Mouse (Mus musculus) bone marrow macrophage, adult 2 months (primary cell): Measurements from ENCODE around the gene Tmem184b. TPM values are rescaled to one million over a fixed set of nuclear protein-coding genes. Genes with fewer than 3 reads are reported as not detected.

Experiments
- H3K27ac ChIP-seq: 2 replicates; pipeline ENCODE4 v1.5.1; 2012; ENCODE audit warnings: low read depth, low read length; ENCODE audit not compliant: insufficient read depth
- H3K4me1 ChIP-seq: 2 replicates; pipeline ENCODE4 v1.6.1; 2012; ENCODE audit warnings: low read length; ENCODE audit not compliant: control insufficient read depth, insufficient read depth
- H3K4me3 ChIP-seq: 2 replicates; pipeline ENCODE4 v1.5.1; 2012; ENCODE audit warnings: mild to moderate bottlenecking, low read length, moderate library complexity; ENCODE audit not compliant: insufficient read depth
- CTCF ChIP-seq: IDR thresholded peaks from 2 replicates; pipeline ENCODE4 v1.5.1; 2012; ENCODE audit warnings: low read depth, mild to moderate bottlenecking, low read length, moderate library complexity
- POLR2A ChIP-seq: IDR thresholded peaks from 2 replicates; pipeline ENCODE4 v1.6.1; 2012; ENCODE audit warnings: mild to moderate bottlenecking, low read depth, low read length, borderline replicate concordance
- polyA plus RNA-seq: library from polyadenylated mRNA; stranded (reverse); fragments of >200 nt; gene quantifications from 2 replicates; pipeline ENCODE4 v1.2.4, GENCODE M21; 2012; ENCODE audit not compliant: missing spikeins, insufficient read depth, insufficient read length

Tmem184b gene
- polyA plus RNA-seq, 1 experiment: 51.2 TPM

DNA sequence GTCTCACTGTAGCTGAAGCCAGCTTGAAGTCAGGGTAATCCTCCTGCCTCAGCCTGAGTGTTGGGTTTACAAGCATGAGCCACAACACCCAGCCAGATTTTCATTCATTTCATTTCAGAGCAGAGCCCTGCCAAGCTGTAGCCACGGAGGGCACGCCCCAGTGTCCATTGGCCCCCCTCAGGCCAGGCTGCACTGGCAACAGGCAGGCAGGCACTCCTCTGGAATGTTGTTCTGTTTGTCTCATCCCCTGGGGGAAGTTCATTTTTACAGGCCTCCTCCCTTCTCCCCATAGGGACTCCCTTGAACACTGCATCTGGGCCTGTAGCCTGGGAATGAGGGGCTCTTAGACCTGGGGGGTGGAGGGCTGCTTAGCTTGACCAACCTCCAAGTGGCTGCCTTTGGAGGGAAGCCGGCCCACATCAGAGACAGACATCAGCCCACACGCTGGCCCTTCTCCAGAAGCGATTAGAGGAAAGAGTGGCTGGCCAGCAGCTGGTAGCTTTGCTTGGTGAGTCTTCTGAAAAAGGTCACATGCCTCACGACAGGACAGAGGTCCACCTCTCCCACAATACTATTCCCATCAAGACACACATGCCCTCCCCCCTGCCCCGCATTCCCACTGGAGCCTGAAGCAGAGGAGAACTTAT is 11.8 kb downstream of the Tmem184b start:
- Histone ChIP-seq H3K4me3 (no peak overlapping the region), H3K27ac (peak overlapping the region; percentile 57), H3K4me1 (peaks cover 51% of the 10 kb centered on the region)
- no peak for TF ChIP-seq CTCF
- no peak for TF ChIP-seq POLR2A

DNA sequence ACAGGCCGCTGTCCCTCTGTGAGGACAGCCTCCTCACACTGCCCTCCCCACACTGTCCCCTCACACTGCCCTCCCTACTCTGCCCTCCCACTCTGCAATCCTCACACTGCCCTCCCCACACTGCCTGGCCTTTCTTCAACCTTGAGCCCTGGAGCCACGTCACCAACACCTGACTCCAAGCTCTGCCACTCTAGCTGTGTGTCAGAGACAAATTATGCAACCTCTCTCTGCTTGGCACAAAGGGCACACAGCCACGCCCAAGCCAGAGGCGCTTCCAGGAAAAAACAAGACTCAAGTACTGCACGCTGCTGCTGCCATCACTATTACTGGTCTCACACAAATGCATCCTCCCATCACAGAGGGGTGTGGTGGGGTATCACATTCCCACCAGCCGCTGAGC is 12.9 kb downstream of the Tmem184b start:
- Histone ChIP-seq H3K4me3 (no peak overlapping the region), H3K27ac (peak overlapping the region; percentile 41), H3K4me1 (peaks cover 51% of the 10 kb centered on the region)
- no peak for TF ChIP-seq POLR2A
- TF ChIP-seq CTCF: no peak

DNA sequence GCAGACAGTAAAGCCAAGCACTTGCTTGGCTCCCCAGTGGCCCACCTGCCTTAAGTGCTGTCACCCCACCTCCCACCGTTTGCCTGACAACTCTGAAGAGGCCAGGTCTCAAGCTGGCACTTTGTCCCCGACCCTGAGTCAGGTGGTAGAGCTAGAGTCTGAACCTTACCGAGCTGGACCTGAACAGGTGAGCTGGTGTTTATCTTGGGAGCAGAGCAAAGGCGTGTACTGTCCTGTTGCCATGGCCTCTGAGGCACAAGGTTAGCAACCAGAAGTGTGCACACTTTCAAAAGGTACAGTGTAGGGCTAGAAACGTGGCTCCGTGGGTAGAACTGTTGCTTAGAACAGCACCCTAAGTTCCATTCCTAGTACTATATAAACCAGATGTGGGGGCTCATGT is 15.2 kb downstream of the Tmem184b start:
- Histone ChIP-seq H3K4me1 (peaks cover 45% of the 10 kb centered on the region), H3K27ac (no peak overlapping the region), H3K4me3 (no peak overlapping the region)
- no peak for TF ChIP-seq CTCF
- TF ChIP-seq POLR2A: no peak

DNA sequence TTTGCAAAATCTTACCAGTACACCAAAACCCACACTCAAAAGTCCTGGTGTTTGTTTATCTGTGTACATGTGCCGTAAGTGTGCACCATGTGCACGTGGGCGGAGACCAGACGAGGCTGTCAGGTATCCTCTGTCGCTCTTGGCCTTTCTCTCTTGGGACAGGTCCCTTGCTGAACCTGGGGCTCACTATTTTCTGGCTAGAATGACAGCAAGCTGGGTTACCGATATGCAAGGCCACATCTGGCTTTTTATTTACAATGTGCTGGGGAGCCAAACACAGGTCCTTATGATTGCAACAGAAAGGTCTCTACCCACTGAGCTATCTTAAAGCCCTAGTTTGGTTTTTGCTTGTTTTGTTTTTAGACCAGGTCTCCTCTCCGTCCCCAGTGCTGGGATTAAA is 15.8 kb downstream of the Tmem184b start:
- no peak overlapping the region for H3K27ac ChIP-seq
- TF ChIP-seq POLR2A (no peak), CTCF (no peak)
- H3K4me1 ChIP-seq: peaks cover 44% of the 10 kb centered on the region
- no peak overlapping the region for H3K4me3 ChIP-seq

DNA sequence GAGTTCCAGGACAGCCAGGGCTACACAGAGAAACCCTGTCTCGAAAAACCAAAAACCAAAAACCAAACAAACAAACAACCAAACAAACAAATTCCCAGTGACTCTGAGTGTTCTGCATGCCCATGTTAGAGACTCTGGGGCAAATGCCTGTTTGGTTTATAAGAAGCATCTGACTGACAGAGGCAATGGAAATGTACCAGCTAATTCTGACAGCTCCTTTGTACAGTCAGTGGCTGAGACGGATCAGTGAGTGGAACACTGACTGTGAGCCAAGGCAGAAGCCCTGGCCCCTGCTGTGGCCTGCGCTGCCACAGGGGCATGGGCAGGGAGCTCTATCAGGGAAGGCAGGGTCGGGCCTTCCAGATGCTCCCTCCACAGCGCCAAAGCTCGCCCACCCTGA is 16.3 kb downstream of the Tmem184b start:
- no peak for TF ChIP-seq CTCF
- TF ChIP-seq POLR2A: no peak
- peaks cover 39% of the 10 kb centered on the region for H3K4me1 ChIP-seq
- H3K4me3 ChIP-seq: no peak overlapping the region
- H3K27ac ChIP-seq: no peak overlapping the region

DNA sequence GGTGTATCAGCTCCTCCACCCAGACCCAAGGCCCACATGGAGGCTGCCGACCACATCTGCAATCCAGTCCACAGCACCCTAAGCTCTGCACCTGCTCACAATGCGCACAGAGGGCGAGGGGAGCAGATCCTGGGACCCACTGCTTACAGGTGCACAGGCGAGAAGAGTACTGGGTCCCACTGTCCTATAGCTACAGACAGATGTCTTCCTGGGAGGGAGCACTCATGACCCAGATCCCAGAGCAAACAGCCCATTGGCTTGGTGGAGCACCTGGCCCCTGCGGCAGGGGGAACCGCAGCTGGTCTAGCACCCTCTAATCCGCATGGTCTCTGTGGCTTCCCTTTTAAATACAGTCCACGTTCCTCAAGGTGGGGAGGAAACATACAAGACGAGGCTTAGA is 21.7 kb downstream of the Tmem184b start:
- H3K4me1 ChIP-seq: no peaks in the 10 kb centered on the region
- no peak overlapping the region for H3K4me3 ChIP-seq
- TF ChIP-seq CTCF (no peak), POLR2A (no peak)
- H3K27ac ChIP-seq: no peak overlapping the region

DNA sequence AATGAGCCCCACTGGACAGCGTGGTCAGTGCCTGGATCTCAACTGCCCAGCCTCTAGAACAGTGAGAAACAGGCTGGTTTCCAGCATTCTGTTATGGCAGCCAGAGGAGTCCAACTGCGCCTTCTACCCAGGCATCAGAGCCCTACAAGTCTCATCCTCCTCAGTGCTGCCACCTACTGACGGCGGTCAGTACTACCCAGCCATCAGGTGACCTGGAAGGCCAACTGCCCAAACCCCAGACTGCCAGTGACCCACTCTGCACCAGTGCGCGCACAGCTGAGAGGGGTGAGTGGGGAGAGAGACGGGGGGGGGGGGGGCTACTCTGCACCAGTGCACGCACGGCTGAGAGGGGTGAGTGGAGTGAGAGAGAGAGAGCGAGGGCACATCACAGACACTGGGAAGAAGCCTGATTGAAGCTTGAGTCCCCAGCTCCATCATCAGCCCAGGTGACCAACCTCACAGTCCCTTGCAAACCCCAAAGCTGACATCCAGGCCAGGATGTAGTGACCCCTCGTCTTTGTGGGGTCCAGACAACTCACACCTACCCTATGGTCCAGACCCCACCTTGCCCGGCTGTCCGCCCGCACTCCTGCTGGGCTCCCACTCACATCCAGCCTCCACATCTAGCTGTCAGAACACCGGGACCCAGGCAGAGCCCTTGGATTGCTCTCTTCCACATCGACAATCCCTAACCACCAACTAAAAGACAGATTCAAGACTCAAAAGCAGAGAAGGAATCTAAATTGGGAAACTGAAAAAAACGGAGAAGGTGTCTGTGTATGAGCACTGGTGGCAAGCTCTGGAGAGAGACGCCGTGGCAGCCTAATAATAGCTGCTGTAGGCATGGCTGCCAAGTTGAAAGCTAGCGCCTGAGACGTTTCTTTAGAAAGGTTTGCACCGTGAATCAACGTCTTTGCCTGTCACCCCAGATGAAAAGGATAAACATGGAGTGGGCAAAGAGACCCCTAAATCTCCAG is 22.6 kb downstream of the Tmem184b start:
- no peak for TF ChIP-seq POLR2A
- TF ChIP-seq CTCF: peak; percentile 42
- Histone ChIP-seq H3K27ac (no peak overlapping the region), H3K4me1 (no peaks in the 10 kb centered on the region), H3K4me3 (no peak overlapping the region)

DNA sequence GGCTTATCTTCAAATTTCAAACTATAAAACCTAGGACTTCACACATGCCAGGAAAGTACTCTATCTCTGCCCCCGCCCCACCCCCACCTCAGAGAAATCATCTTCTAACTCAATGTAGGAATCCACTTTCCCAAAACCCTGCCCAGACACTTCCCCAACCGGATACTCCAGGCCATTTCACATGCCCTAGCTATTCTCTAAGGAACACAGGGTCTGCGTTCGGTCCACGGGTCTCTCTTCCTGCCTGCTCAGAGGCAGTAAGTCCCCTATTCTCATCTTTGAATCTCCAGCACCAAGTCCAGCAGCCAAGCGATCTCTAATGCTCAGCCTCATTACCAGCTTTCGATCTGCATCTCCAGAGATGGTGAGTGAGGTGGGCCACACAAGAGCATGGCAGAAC is 23.7 kb downstream of the Tmem184b start:
- Histone ChIP-seq H3K4me3 (no peak overlapping the region), H3K27ac (no peak overlapping the region), H3K4me1 (no peaks in the 10 kb centered on the region)
- no peak for TF ChIP-seq POLR2A
- TF ChIP-seq CTCF: no peak

DNA sequence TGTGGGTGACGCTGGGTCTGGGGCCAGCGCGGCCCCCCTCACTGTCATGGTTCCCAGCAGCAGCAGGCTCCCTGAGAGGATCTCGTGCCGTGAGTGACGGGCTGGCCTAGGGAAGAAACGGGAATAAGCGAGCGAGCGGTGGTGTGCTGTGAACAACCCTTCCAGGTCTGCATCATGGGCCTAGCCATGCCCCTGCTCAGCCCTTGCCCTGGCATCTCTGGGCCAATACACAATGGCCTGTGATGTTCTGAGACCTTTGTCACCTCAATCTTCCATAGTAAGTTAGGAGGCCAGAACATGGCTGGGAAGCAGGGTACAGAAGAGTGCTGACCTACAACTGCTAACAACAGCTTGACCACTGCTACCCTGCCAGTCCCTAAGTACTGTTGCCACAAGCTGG is 24.8 kb downstream of the Tmem184b start:
- H3K27ac ChIP-seq: no peak overlapping the region
- H3K4me3 ChIP-seq: no peak overlapping the region
- no peak for TF ChIP-seq CTCF
- TF ChIP-seq POLR2A: no peak
- H3K4me1 ChIP-seq: no peaks in the 10 kb centered on the region

DNA sequence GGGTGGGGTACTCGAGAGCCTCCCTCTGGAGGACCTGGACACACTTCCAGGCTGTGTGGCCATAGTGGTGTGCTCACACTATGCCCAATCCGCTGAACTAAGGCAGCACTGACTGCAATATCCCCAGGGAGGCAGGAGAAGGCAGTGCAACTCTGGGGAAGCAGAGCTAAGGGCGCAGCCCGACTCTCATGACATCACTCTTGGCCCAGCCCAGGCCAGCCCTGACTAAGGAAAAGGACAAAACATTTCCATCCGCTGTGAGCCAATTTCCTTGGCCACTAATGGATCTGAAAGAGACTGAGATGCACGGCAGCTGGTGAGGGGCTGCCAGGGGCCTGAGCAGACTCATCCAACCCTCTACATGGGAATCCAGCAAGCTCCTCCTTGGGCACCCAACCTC is 25.7 kb downstream of the Tmem184b start:
- Histone ChIP-seq H3K4me1 (no peaks in the 10 kb centered on the region), H3K4me3 (no peak overlapping the region), H3K27ac (no peak overlapping the region)
- no peak for TF ChIP-seq CTCF
- TF ChIP-seq POLR2A: no peak
